Mouse (Mus musculus) layer of hippocampus, postnatal 36 days (tissue): ENCODE measurements around the gene Arcn1. TPM values are rescaled to one million over a fixed set of nuclear protein-coding genes. Genes with fewer than 3 reads are reported as not detected.
"Not testable (repeated sequence)": the region's sequence is repeated elsewhere in the genome, so short reads cannot be mapped to it uniquely, and the experiment has no call there.

Experiments
- DNase-seq, 2 experiments: peaks; one replicate each; pipeline ENCODE4 v3.0.0; 2022
- total RNA-seq, 2 experiments: library from RNA; stranded (reverse); gene quantifications; 2 replicates each; pipeline ENCODE4 v1.2.3; 2021

Gene Arcn1
- 100 to 1,000 TPM; 104 to 112 TPM for total RNA-seq

DNA sequence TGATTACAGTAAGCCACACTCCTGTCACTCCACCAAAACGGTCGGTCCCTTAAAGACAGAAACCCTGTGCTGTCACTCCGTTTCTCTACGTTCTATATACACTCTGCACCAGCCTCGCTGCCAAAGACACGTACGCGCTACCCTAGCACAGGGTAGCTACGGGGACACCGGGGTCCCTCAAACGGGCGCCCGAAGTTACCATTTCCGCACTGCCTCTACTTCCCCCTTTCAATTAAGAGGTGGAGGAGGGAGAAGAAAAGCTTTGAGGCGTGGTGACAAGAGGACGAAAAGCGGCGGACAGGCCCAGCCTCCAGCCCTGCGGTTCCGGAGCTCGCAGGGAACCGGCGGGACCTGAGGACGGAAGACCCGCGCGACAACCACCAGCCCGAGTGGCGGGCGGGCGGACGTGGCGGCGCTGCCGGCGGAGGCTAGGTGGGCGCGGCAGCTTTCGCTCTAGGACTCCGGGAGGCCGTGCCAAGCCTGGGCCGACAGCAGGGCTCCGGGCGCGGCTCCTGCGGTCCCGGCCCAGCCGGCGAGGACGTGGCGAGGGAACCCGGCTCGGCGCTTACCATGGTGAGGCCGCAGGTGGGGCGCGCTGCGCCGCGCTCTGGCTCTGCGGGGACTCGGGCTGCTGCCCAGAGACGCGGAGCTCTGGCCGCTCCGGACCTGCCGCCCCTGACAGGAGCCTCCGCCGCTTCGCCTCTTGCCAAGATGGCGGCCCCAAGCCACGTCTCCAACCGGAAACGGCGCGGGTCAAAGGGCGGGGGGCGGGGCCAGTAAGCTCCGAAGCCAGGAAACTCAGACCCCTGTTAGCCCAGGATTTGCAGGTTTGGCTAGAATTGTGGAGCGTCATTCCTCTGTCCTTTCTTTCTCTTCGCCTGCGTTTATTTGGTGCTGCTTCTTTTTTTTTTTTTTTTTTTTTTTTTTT lies at the start of gene Arcn1, which contains the start of gene Ift46:
Gene Arcn1 (minus strand): TSS at position 745 of the 928 bp plus-strand sequence.
Gene Ift46 (plus strand): TSS at position 808 of the 928 bp plus-strand sequence.
- peak; percentile 81 to 84 for DNase-seq

- no peak for DNase-seq
These were observed 46.5 kb upstream of the Arcn1 start for GRCm38 (mm10) chr9:44814179-44814578.

DNA sequence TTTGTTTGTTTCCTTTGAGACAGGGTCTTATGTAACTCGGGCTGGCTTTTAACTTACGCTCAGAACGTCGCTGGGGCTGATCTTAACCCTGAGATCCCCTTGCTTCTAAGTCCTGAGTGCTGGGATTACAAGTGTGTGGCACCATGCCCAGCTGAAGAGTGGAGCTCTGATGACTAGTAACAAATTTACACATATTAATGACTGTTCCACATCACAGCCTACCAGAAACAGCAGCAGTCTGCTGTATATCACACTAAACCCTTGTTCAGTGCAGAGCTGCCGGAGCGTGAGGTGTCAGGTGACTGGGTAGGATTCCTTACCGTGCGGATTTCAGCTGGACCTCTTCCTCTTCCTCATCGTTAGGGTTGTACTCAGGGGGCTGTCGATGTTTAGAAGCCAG lies 42.7 kb upstream of the Arcn1 start:
- no peak for DNase-seq

- no peak for DNase-seq
These were observed 40.1 kb upstream of the Arcn1 start for GRCm38 (mm10) chr9:44807778-44808177.

- no peak for DNase-seq
These were observed 39.5 kb upstream of the Arcn1 start for GRCm38 (mm10) chr9:44807141-44807540.

GRCm38 (mm10) chr9:44805536-44805935 lies 37.9 kb upstream of the Arcn1 start:
- DNase-seq = no peak

DNA sequence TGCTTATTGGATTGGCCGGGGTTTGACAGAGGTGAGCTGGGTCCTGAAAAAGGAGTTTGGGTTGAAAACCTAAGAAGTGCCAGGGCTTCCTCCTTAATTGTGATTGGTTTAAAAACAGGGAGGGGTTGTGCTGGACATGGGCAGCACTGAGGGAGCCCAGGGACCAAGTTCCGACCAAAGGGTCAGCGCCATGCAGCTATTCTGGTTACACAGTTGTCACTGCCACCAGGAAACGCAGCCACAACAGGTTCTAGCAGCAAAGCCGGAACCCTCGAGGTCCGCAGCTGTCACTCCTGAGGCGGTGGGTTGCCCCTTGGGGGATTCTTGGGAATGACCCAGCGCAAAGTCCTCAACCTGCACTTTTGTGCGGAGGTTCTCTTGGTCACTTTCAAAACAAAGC lies 37.0 kb upstream of the Arcn1 start:
- no peak for DNase-seq

- DNase-seq = no peak
These were observed 35.3 kb upstream of the Arcn1 start, which contains the start of gene Ttc36 for GRCm38 (mm10) chr9:44802808-44803450. Gene Ttc36, minus strand, starts transcription at chr9:44803072.

GRCm38 (mm10) chr9:44801669-44802068 lies 34.0 kb upstream of the Arcn1 start:
- DNase-seq = no peak

- no peak for DNase-seq
These were observed 32.3 kb upstream of the Arcn1 start for GRCm38 (mm10) chr9:44799958-44800324.

GRCm38 (mm10) chr9:44799102-44799957 lies 31.7 kb upstream of the Arcn1 start, which contains the start of gene Tmem25:
Gene Tmem25, minus strand, starts transcription at chr9:44799307.
- DNase-seq = peak; percentile 87 to 88

GRCm38 (mm10) chr9:44798298-44798697 lies 30.7 kb upstream of the Arcn1 start:
- no peak for DNase-seq

DNA sequence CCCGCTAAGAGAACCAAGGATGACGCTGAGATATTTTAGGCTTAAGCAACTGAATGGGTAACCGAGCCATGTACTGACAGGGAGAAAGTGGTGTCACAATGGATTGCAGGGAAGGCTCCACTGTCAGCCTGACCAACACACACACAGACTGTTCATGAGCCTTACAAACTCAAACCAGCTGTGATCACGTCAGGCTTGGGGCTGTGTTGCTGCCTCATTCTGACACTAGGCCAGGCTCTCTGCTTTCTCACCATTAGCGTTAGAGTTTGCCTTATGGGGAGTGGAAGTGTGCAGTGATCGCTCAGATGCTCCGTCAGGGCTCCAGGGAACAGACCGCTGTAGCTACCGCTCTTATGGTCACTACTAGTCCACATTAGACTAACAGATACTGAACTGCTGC lies 25.2 kb upstream of the Arcn1 start:
- DNase-seq = no peak

DNA sequence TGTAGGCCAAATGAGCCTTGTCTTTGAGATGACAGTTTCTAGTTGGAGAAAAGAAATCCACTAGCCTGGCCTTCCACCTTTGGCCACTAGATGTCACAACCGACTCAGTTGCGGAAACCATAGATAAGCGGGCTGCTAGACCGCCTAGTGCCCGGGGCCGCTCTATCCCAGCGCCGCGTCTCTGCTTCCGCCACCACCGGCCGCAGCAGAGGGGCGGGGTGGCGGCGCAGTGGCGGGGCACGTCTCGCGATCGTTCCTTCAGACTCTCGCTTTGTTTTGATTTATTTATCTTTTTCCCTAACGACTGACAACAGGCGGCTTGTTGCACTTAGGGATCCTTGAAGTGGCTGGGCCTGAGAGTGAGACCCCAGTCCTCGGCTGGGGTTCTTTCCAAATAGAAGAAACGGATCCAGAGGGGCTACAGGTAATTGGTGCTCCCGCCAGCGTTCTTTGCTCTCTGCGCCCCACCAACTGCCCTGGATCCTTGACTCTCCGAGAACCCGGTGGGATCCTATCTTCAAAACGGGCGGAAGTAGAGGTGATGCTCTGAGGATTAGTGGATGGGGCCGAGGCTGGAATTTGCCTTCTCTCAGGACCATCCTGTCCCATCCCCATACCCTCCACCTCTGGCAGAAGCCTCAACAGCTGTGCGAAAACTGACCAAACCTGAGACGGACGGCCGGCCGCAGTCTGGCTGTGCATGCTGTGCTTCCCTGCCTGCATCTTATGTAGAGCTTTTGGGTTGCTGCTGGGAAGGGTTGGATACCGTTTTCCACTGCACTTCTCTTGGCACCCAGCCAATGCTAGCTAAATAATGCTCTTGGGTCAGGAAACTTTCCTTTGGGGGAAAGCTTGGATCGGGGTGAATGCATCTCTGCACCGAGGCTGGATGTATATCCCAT lies 5.4 kb upstream of the Arcn1 start:
- peak; percentile 89 to 90 for DNase-seq

GRCm38 (mm10) chr9:44772392-44772749 lies 4.7 kb upstream of the Arcn1 start:
- no peak for DNase-seq

- DNase-seq = no peak
These were observed 3.7 kb upstream of the Arcn1 start for GRCm38 (mm10) chr9:44771376-44771775.

- not testable (repeated sequence) for DNase-seq
These were observed 367 bp upstream of the Arcn1 start for GRCm38 (mm10) chr9:44768029-44768394.

GRCm38 (mm10) chr9:44760873-44761272 lies 6.8 kb downstream of the Arcn1 start:
- DNase-seq = no peak

DNA sequence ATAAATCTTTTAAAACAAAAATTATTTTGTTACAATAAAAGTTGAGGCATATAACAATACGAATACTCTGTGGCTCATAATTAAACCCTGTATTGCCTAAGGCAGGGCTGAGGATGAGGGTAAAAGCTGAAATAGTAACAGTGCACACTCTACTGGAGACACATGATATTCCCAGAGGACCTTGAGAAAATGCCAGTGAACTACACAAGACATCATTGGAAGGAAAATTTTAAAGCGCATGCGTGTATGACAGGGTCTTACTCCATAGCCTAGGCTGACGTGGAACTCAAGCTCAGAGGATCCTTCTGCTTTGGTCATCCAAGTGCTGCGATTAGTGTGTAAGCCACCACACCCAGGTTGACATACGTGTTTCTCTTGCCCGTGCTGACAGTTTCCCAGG lies 19.2 kb downstream of the Arcn1 start:
- no peak for DNase-seq

- no peak for DNase-seq
These were observed 20.3 kb downstream of the Arcn1 start for GRCm38 (mm10) chr9:44747341-44747740.

DNA sequence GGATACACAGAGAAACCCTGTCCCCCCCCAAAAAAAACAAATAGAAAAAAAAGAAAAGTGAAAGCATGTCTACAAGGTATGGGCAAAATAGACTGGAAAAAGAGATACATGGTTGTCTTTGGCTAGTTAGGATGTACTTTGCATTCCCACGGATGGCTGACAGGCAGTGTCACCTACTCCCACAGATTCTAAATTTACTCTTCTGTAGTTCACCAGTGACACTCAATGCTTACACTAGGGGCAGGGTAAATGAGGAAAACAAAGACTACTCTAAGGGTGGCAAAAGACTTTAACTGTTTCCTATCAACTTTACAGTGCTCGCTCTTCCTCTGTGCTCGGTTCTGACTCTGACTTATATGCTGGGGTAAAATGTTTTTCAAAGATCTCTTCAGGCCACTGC lies 21.0 kb downstream of the Arcn1 start:
- DNase-seq = no peak

- no peak for DNase-seq
These were observed 22.3 kb downstream of the Arcn1 start for GRCm38 (mm10) chr9:44745371-44745770.
